Mouse (Mus musculus): ENCODE data around the gene Insl3. TPM values are rescaled to one million over a fixed set of nuclear protein-coding genes. Genes with fewer than 3 reads are reported as not detected.
A peak's percentile ranks its signal among the peaks of the same experiment; 100 is the strongest.

The Insl3 gene
- 1 to 10 TPM; 2.6 to 3.4 TPM for total RNA-seq (2021)
- long read RNA-seq, experiment 1 = 0 reads
- long read RNA-seq, experiment 2 = 0 reads

GRCm38 (mm10) chr8:71689028-71689427 is at the start of gene Insl3:
TSS of gene Insl3 (plus strand) at chr8:71689214.
- no peak for DNase-seq (ENCODE audit: low spot score in 2 of 2)

GRCm38 (mm10) chr8:71639318-71639717 is 49.7 kb upstream of the Insl3 start:
- no peak for DNase-seq (ENCODE audit: low spot score in 2 of 2)

GRCm38 (mm10) chr8:71645510-71645909 is 43.5 kb upstream of the Insl3 start:
- DNase-seq (ENCODE audit: low spot score in 2 of 2) = no peak

- no peak for DNase-seq (ENCODE audit: low spot score in 2 of 2)
Measured at GRCm38 (mm10) chr8:71654600-71654999, 34.4 kb upstream of the Insl3 start.

GRCm38 (mm10) chr8:71657816-71658215 is 31.2 kb upstream of the Insl3 start:
- no peak for DNase-seq (ENCODE audit: low spot score in 2 of 2)

- DNase-seq (ENCODE audit: low spot score in 2 of 2) = no peak
Measured at GRCm38 (mm10) chr8:71658515-71659049, 30.4 kb upstream of the Insl3 start.

- DNase-seq (ENCODE audit: low spot score in 2 of 2) = no peak
Measured at GRCm38 (mm10) chr8:71659751-71660150, 29.3 kb upstream of the Insl3 start.

GRCm38 (mm10) chr8:71660325-71661120 is 28.5 kb upstream of the Insl3 start:
- peak; percentile 74 to 82 for DNase-seq (ENCODE audit: low spot score in 2 of 2)

- DNase-seq (ENCODE audit: low spot score in 2 of 2) = peak in 1 of 2 experiments; percentile 54
Measured at GRCm38 (mm10) chr8:71665331-71666130, 23.5 kb upstream of the Insl3 start.

- no peak for DNase-seq (ENCODE audit: low spot score in 2 of 2)
Measured at GRCm38 (mm10) chr8:71666855-71667254, 22.2 kb upstream of the Insl3 start.

GRCm38 (mm10) chr8:71667256-71667655 is 21.8 kb upstream of the Insl3 start:
- no peak for DNase-seq (ENCODE audit: low spot score in 2 of 2)

- no peak for DNase-seq (ENCODE audit: low spot score in 2 of 2)
Measured at GRCm38 (mm10) chr8:71668220-71668975, 20.6 kb upstream of the Insl3 start.

GRCm38 (mm10) chr8:71670198-71670597 is 18.8 kb upstream of the Insl3 start:
- no peak for DNase-seq (ENCODE audit: low spot score in 2 of 2)

GRCm38 (mm10) chr8:71670621-71671548 is 18.1 kb upstream of the Insl3 start:
- no peak for DNase-seq (ENCODE audit: low spot score in 2 of 2)

- DNase-seq (ENCODE audit: low spot score in 2 of 2) = peak; percentile 91
Measured at GRCm38 (mm10) chr8:71671549-71671965, 17.5 kb upstream of the Insl3 start, which contains the start of gene Unc13a. TSS of gene Unc13a (minus strand) at chr8:71671757.

- no peak for DNase-seq (ENCODE audit: low spot score in 2 of 2)
Measured at GRCm38 (mm10) chr8:71672168-71672735, 16.8 kb upstream of the Insl3 start.

GRCm38 (mm10) chr8:71674071-71674470 is 14.9 kb upstream of the Insl3 start:
- DNase-seq (ENCODE audit: low spot score in 2 of 2) = no peak

- DNase-seq (ENCODE audit: low spot score in 2 of 2) = no peak
Measured at GRCm38 (mm10) chr8:71675456-71676019, 13.5 kb upstream of the Insl3 start.
